Mouse (Mus musculus) thymus, adult 2 months (tissue): ENCODE results near the gene Abl1. TPM values are rescaled to one million over a fixed set of nuclear protein-coding genes. Genes with fewer than 3 reads are reported as not detected.

Experiments
- DNase-seq: peaks from one replicate; pipeline ENCODE4 v3.0.0; 2021
- H3K27ac ChIP-seq: fragments of 200-500 bp; 2 replicates; pipeline ENCODE4 v1.5.1; 2012; ENCODE audit warnings: low read length, control low read depth; ENCODE audit not compliant: control insufficient read depth, insufficient read depth
- H3K27me3 ChIP-seq: fragments of 200-500 bp; 2 replicates; pipeline ENCODE4 v1.6.1; 2012; ENCODE audit warnings: mild to moderate bottlenecking, low read length, moderate library complexity, mixed read lengths; ENCODE audit not compliant: control insufficient read depth, insufficient read depth
- H3K36me3 ChIP-seq: fragments of 200-500 bp; 2 replicates; pipeline ENCODE4 v1.6.1; 2012; ENCODE audit warnings: mild to moderate bottlenecking, low read length, moderate library complexity; ENCODE audit not compliant: control insufficient read depth, insufficient read depth
- H3K4me1 ChIP-seq: fragments of 200-500 bp; replicated peaks from 2 replicates; pipeline ENCODE4 v1.6.1; 2012; ENCODE audit warnings: low read length; ENCODE audit not compliant: control insufficient read depth, insufficient read depth
- H3K4me3 ChIP-seq: fragments of 200-500 bp; 2 replicates; pipeline ENCODE4 v1.5.1; 2012; ENCODE audit warnings: mild to moderate bottlenecking, low read length, control low read depth, moderate library complexity; ENCODE audit not compliant: control insufficient read depth, insufficient read depth
- CTCF ChIP-seq: fragments of 200-500 bp; IDR thresholded peaks from 2 replicates; pipeline ENCODE4 v1.5.1; 2012; ENCODE audit warnings: mild to moderate bottlenecking, control low read depth, low read length, moderate library complexity, borderline replicate concordance; ENCODE audit not compliant: control insufficient read depth, poor library complexity, insufficient read depth; ENCODE audit errors: extremely low read depth
- POLR2A ChIP-seq: fragments of 200-500 bp; IDR thresholded peaks from 2 replicates; pipeline ENCODE4 v1.6.1; 2012; ENCODE audit warnings: mild to moderate bottlenecking, low read length, control low read depth, moderate library complexity; ENCODE audit not compliant: control insufficient read depth, poor library complexity, insufficient read depth; ENCODE audit errors: extremely low read depth
- WGBS: fragments of 180-500 bp; shearing (Covaris S2); methylation state at CpG from one replicate; pipeline ENCODE4 v1.1.7; 2018; 5-methylcytosine and 5-hydroxymethylcytosine counted together
- polyA plus RNA-seq: library from polyadenylated mRNA; depleted of rRNA; stranded (reverse); fragments of >200 nt; gene quantifications from 2 replicates; pipeline ENCODE4 v1.2.3, GENCODE M21; 2012

Gene Abl1
- polyA plus RNA-seq, 1 experiment: 93.4 TPM

DNA sequence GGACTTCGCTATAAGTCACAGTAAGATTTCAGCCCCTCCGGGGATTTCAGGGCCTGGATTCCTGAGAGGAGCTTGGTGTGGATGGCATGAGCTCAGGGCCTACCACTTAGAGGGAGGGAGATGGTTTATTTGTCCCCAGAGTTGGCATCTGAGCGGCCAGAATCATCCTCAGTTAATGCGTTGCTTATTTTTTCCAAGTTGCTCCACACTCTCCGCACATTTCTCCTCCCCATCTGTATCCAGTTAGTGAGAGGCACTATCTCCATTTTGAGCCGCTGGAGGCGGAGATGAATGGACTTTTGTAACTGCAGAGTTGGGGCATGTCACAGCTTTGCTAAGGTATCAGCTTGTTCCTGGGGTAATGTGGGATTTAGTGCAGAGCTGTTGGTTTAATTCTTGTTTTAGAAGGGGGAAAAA, 72.9 kb downstream of the Abl1 start:
- Histone ChIP-seq H3K27ac (peak overlapping the region; percentile 62; the same call in 1 of the 2 replicates), H3K4me3 (peak overlapping the region; percentile 91), H3K36me3 (no peaks in the 10 kb centered on the region), H3K27me3 (no peaks in the 10 kb centered on the region), H3K4me1 (peaks cover 28% of the 10 kb centered on the region)
- no peak for DNase-seq
- no peak for TF ChIP-seq CTCF
- no peak for TF ChIP-seq POLR2A
- 21% methylated on average over 7 of the region's 7 CpGs for WGBS

- Histone ChIP-seq H3K4me3 (no peak overlapping the region), H3K36me3 (no peaks in the 10 kb centered on the region), H3K27ac (no peak overlapping the region), H3K4me1 (peaks cover 28% of the 10 kb centered on the region), H3K27me3 (no peaks in the 10 kb centered on the region)
- 5% methylated on average over 4 of the region's 4 CpGs for WGBS
- TF ChIP-seq CTCF (no peak), POLR2A (no peak)
- no peak for DNase-seq
Observed at GRCm38 (mm10) chr2:31761585-31761984, 73.4 kb downstream of the Abl1 start.

GRCm38 (mm10) chr2:31762155-31762554, 74.0 kb downstream of the Abl1 start:
- WGBS: 85% methylated on average over 3 of the region's 3 CpGs
- DNase-seq: no peak
- no peak overlapping the region for H3K27ac ChIP-seq
- no peak overlapping the region for H3K4me3 ChIP-seq
- H3K27me3 ChIP-seq: no peaks in the 10 kb centered on the region
- H3K36me3 ChIP-seq: no peaks in the 10 kb centered on the region
- no peak for TF ChIP-seq POLR2A
- TF ChIP-seq CTCF: no peak
- peaks cover 28% of the 10 kb centered on the region for H3K4me1 ChIP-seq

DNA sequence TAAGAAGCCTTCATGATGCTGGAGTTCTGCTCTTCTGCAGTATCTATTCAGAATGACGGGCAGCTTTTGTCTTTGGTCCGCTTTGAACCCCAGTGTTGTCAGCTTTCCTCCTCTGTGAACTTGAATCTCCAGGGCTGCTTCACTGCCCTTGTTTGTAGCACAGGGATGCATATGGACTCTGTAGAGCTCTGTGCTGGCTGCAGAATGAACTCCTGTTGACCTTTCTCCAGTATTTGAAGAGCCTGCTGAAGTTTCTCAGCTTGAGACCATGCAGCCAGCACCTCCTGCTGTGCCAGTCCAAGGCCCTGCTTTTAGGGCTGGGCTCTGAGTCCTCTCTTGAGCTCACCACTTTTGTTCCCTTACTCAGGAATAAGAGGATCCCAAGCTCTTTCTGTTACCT, 74.7 kb downstream of the Abl1 start:
- TF ChIP-seq CTCF: no peak
- no peak for TF ChIP-seq POLR2A
- no peaks in the 10 kb centered on the region for H3K36me3 ChIP-seq
- H3K27me3 ChIP-seq: no peaks in the 10 kb centered on the region
- peaks cover 28% of the 10 kb centered on the region for H3K4me1 ChIP-seq
- DNase-seq: no peak
- H3K4me3 ChIP-seq: no peak overlapping the region
- H3K27ac ChIP-seq: no peak overlapping the region
- WGBS: 88% methylated on average over 2 of the region's 2 CpGs

DNA sequence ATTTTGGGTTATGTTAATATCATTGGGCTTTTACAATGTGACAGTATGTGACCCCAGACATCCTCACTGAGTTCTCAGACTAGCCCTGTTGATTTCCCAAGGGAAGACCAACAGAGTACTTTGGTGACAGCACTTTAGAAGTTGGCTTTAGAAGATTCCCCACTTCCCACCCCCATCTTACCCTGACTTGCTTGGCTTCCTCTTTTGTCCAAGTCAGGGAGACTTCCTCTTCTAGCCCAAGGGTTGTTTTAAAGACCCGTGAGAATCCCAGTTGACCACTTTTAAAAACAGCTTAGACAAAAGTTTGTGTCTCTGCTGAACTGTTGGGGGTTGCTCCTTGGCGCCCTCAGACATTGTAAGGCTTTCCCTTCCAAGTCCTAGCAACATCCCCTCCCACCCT, 75.1 kb downstream of the Abl1 start:
- Histone ChIP-seq H3K4me1 (peaks cover 28% of the 10 kb centered on the region), H3K4me3 (no peak overlapping the region), H3K36me3 (no peaks in the 10 kb centered on the region), H3K27me3 (no peaks in the 10 kb centered on the region), H3K27ac (no peak overlapping the region)
- WGBS: 24% methylated on average over 2 of the region's 2 CpGs
- no peak for DNase-seq
- no peak for TF ChIP-seq POLR2A

GRCm38 (mm10) chr2:31767104-31767503, 78.9 kb downstream of the Abl1 start:
- no peaks in the 10 kb centered on the region for H3K27me3 ChIP-seq
- H3K4me3 ChIP-seq: no peak overlapping the region
- DNase-seq: no peak
- WGBS: over 99% methylated on average over 6 of the region's 6 CpGs
- TF ChIP-seq CTCF (no peak), POLR2A (no peak)
- H3K27ac ChIP-seq: no peak overlapping the region
- no peaks in the 10 kb centered on the region for H3K36me3 ChIP-seq
- H3K4me1 ChIP-seq: peaks cover 30% of the 10 kb centered on the region

DNA sequence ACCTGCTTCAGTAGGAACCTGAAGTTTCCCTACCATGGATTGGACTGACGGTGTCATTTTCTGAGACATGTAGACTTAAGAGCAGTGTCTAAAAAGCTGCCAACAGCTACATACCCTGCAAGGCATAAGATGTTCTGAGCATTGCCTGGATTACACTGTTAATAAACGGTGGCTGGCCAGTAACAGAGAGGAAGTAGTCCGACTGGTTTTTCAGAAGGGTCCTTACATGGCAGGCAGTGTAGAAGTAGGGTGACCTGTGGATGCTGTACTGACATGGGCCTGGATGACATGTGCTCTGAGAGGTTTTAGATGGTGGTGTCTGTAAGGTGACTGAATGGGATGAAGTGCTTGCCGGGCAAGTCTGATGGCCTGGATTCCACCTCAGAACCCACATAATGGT, 79.6 kb downstream of the Abl1 start:
- H3K27me3 ChIP-seq: no peaks in the 10 kb centered on the region
- no peak overlapping the region for H3K4me3 ChIP-seq
- no peaks in the 10 kb centered on the region for H3K36me3 ChIP-seq
- TF ChIP-seq POLR2A: no peak
- no peak for TF ChIP-seq CTCF
- 85% methylated on average over 4 of the region's 4 CpGs for WGBS
- H3K27ac ChIP-seq: no peak overlapping the region
- no peak for DNase-seq
- H3K4me1 ChIP-seq: peaks cover 25% of the 10 kb centered on the region
